Mouse (Mus musculus) lung, embryonic 15.5 days (tissue): ENCODE results near the gene Cgnl1. TPM values are rescaled to one million over a fixed set of nuclear protein-coding genes. Genes with fewer than 3 reads are reported as not detected.

Experiments
- ATAC-seq: fragments of 200-750 bp; cut with Nextera tagmentation; 2 replicates; pipeline ENCODE4 v1.8.0; 2017; ENCODE audit warnings: moderate number of reproducible peaks, borderline replicate concordance; ENCODE audit not compliant: low FRiP score, low TSS enrichment; ENCODE audit errors: extremely low read depth
- H3K27ac ChIP-seq: fragments of 300-500 bp; sonication (generic); 2 replicates; pipeline ENCODE4 v1.5.1; 2015; ENCODE audit warnings: moderate library complexity, mild to moderate bottlenecking, inconsistent platforms
- H3K27me3 ChIP-seq: fragments of 300-500 bp; sonication (generic); 2 replicates; pipeline ENCODE4 v1.6.1; 2015; ENCODE audit warnings: inconsistent platforms
- H3K36me3 ChIP-seq: fragments of 300-500 bp; sonication (generic); 2 replicates; pipeline ENCODE4 v1.6.1; 2015; ENCODE audit warnings: inconsistent platforms
- H3K4me1 ChIP-seq: fragments of 300-500 bp; sonication (generic); 2 replicates; pipeline ENCODE4 v1.6.1; 2015; ENCODE audit warnings: inconsistent platforms
- H3K4me2 ChIP-seq: fragments of 300-500 bp; sonication (generic); 2 replicates; pipeline ENCODE4 v1.6.1; 2015; ENCODE audit warnings: inconsistent platforms, mild to moderate bottlenecking, moderate library complexity
- H3K4me3 ChIP-seq: fragments of 300-500 bp; sonication (generic); 2 replicates; pipeline ENCODE4 v1.5.1; 2015; ENCODE audit warnings: mild to moderate bottlenecking, inconsistent platforms
- H3K9ac ChIP-seq: fragments of 300-500 bp; sonication (generic); 2 replicates; pipeline ENCODE4 v1.6.1; 2015; ENCODE audit warnings: inconsistent platforms
- H3K9me3 ChIP-seq: fragments of 300-500 bp; sonication (generic); 2 replicates; pipeline ENCODE4 v1.6.1; 2016; ENCODE audit warnings: inconsistent platforms
- WGBS: fragments of 180-500 bp; shearing (Covaris S2); methylation state at CpG from one replicate; pipeline ENCODE4 v1.1.7; 2015; 5-methylcytosine and 5-hydroxymethylcytosine counted together
- polyA plus RNA-seq: library from polyadenylated mRNA; unstranded; fragments of >200 nt; fragmentation: Nextera tagmentation; extraction: Ambion mirVana; gene quantifications from 2 replicates; pipeline ENCODE4 v1.2.1, GENCODE M21; 2015

The Cgnl1 gene
- polyA plus RNA-seq, 1 experiment from 2014 or later, result 20.2 TPM

GRCm38 (mm10) chr9:71684772-71685171 is 86.6 kb downstream of the Cgnl1 start:
- peaks cover 2% of the 10 kb centered on the region; the same call in 1 of the 2 replicates for H3K4me1 ChIP-seq
- H3K36me3 ChIP-seq, result no peaks in the 10 kb centered on the region
- no peak overlapping the region for H3K4me3 ChIP-seq
- no peak overlapping the region for H3K27ac ChIP-seq
- ATAC-seq, result no peak
- no peaks in the 10 kb centered on the region for H3K9me3 ChIP-seq
- no peak overlapping the region for H3K9ac ChIP-seq
- no peak overlapping the region for H3K4me2 ChIP-seq
- no peaks in the 10 kb centered on the region for H3K27me3 ChIP-seq
- 50% methylated on average over 3 of the region's 3 CpGs for WGBS

DNA sequence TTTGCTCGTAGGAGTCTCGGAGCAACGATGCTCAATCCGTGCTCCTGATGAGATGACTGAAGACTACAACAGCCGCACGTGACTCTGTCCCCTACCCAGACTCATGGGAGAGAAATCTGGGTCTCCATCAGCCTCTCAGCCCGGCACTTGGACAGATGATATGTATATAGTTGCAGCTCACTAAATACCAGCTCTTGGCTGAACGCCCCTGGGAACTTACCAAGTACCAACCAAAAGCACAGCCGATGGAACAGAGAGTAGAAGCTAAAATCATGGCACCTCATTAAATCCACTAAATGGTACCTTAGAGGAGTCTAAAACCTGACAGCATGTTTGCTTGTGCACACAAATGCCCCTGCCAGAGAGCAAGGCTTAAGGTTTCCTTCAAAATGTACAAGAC is 91.0 kb downstream of the Cgnl1 start:
- Histone ChIP-seq H3K4me3 (no peak overlapping the region), H3K4me1 (peaks cover 24% of the 10 kb centered on the region), H3K36me3 (no peaks in the 10 kb centered on the region), H3K9ac (no peak overlapping the region), H3K4me2 (no peak overlapping the region), H3K9me3 (no peaks in the 10 kb centered on the region), H3K27ac (no peak overlapping the region), H3K27me3 (no peaks in the 10 kb centered on the region)
- no peak for ATAC-seq
- WGBS, result 68% methylated on average over 9 of the region's 9 CpGs

GRCm38 (mm10) chr9:71679103-71679815 is 92.1 kb downstream of the Cgnl1 start:
- Histone ChIP-seq H3K27me3 (no peaks in the 10 kb centered on the region), H3K4me3 (no peak overlapping the region), H3K4me1 (peaks cover 24% of the 10 kb centered on the region), H3K4me2 (no peak overlapping the region), H3K27ac (no peak overlapping the region), H3K36me3 (no peaks in the 10 kb centered on the region), H3K9ac (no peak overlapping the region), H3K9me3 (no peaks in the 10 kb centered on the region)
- 61% methylated on average over 11 of the region's 11 CpGs for WGBS
- no peak for ATAC-seq

DNA sequence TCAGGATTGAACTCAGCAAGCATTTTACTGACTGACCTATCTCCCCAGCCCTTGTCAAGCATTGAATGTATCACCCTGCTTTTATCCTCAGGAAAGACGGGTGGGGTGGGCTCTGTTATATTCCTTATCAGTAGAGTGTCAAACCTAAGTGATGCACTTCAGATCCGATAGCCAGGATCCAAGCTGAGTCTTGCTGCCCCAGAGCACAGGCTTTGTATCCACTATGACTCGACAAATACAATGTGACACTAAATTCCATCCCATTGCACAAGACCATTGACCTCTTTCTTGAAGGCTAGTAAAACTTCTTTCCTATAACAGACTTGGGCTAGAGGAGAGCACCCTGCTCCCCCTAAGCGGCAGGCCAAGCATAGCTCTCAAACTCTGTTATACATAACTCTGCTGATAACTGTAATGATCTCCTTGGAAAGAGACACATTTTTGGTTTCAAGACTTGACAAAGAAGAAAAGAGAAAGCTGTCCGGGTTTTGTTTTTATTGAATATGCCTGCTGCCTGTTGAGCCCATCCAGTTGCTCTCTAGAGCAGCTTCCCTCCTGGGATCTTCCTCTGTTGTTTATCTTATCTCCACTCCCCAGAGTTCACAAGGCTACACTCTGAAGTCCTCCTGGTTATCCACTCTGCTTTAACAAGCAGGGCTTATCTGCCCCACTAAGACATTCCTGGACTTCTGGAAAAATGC is 94.3 kb downstream of the Cgnl1 start:
- ATAC-seq, result peak; percentile 32; the same call in 1 of the 2 replicates
- peaks cover 24% of the 10 kb centered on the region for H3K4me1 ChIP-seq

DNA sequence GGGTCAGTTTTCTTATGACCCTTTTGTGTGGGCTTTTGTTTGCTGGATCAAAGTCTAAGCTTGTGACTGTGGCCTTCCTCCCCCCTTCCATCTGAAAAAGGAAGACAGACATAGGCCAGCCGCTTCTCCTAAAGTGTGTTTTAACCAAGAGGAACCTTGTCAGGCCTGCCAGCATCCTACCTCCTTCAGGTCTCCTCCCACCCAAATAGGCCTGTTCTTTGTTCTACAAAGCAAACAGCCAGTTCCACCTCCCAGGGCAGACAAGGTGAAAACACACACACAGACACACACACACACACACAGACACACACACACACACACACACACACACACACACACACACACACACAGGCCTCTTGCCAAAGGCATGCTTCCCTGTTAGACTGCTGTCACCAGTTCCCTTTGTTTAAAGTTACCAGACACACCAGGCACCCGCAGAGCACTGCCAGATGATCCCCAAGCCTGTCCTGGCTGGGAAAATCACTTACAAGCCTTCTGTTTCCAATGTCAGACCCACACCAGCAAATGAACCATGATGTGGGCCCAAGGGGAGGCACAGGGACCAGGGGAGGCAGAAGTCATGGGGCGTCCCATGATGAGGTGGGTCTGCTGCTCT is 95.5 kb downstream of the Cgnl1 start:
- Histone ChIP-seq H3K4me3 (no peak overlapping the region), H3K4me2 (no peak overlapping the region), H3K9me3 (no peaks in the 10 kb centered on the region), H3K9ac (no peak overlapping the region), H3K27me3 (no peaks in the 10 kb centered on the region), H3K27ac (peak overlapping the region; percentile 48), H3K36me3 (no peaks in the 10 kb centered on the region), H3K4me1 (peaks cover 24% of the 10 kb centered on the region)
- ATAC-seq, result no peak; the same call in 1 of the 2 replicates
- WGBS, result 49% methylated on average over 3 of the region's 3 CpGs

More for the DNA sequence above, 94.3 kb downstream of the Cgnl1 start:
- Histone ChIP-seq H3K27me3 (no peaks in the 10 kb centered on the region), H3K4me2 (no peak overlapping the region), H3K9ac (no peak overlapping the region), H3K36me3 (no peaks in the 10 kb centered on the region), H3K27ac (0 out of 2 replicates have a peak overlapping the region, but pooled peaks have one; percentile 24), H3K4me3 (no peak overlapping the region), H3K9me3 (no peaks in the 10 kb centered on the region)
- WGBS, result 18% methylated on average over 5 of the region's 5 CpGs

GRCm38 (mm10) chr9:71675216-71675615 is 96.2 kb downstream of the Cgnl1 start:
- no peak overlapping the region for H3K27ac ChIP-seq
- no peak overlapping the region for H3K9ac ChIP-seq
- H3K36me3 ChIP-seq, result no peaks in the 10 kb centered on the region
- WGBS, result 100% methylated on average over 2 of the region's 2 CpGs
- no peak overlapping the region for H3K4me2 ChIP-seq
- ATAC-seq, result no peak
- H3K4me1 ChIP-seq, result peaks cover 24% of the 10 kb centered on the region
- H3K9me3 ChIP-seq, result no peaks in the 10 kb centered on the region
- no peaks in the 10 kb centered on the region for H3K27me3 ChIP-seq
- H3K4me3 ChIP-seq, result no peak overlapping the region

DNA sequence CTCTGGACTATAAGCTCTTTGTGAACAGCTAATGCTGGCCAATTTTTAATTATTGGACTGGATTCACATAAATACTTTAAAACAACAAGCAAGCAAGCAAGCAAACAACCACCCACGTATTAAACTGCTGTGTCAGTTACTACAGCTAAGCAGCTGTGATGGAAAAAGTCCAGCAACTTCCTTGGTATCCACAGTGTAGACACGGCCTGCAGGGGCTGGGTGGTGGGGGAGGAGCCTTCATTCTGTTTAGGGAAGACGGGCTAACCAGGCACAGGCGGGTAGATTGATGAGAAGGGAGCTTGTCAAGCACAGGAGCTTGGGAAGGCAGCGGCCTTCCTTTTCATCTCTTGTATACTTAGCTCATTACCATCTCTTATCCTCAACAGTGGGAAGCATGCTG is 96.9 kb downstream of the Cgnl1 start:
- Histone ChIP-seq H3K9ac (no peak overlapping the region), H3K4me1 (peaks cover 27% of the 10 kb centered on the region), H3K27ac (no peak overlapping the region), H3K4me3 (no peak overlapping the region), H3K4me2 (no peak overlapping the region), H3K9me3 (no peaks in the 10 kb centered on the region), H3K27me3 (no peaks in the 10 kb centered on the region), H3K36me3 (no peaks in the 10 kb centered on the region)
- 23% methylated on average over 5 of the region's 5 CpGs for WGBS
- ATAC-seq, result no peak

DNA sequence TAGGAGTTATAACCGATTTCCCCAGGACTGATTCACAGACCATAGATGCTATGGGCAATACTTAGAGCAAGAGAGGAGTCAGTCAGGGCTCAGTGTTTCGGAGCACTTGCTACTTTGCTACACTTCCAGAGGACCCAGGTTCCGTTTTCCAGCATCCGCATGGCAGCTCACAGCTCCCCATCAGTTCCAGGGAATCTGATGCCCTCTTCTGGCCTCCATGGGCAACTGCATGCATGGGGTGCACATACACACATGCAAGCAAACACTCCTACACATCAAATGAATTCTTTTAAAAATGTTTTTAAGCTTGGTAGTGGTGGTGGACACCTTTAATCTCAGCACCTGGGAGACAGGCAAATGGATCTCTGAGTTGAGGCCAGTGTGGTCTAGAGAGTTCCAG is 98.9 kb downstream of the Cgnl1 start:
- Histone ChIP-seq H3K9ac (no peak overlapping the region), H3K4me3 (no peak overlapping the region), H3K36me3 (no peaks in the 10 kb centered on the region), H3K4me2 (no peak overlapping the region), H3K4me1 (peaks cover 30% of the 10 kb centered on the region), H3K9me3 (no peaks in the 10 kb centered on the region), H3K27me3 (no peaks in the 10 kb centered on the region), H3K27ac (no peak overlapping the region)
- ATAC-seq, result no peak
- WGBS, result 91% methylated on average over 4 of the region's 4 CpGs

DNA sequence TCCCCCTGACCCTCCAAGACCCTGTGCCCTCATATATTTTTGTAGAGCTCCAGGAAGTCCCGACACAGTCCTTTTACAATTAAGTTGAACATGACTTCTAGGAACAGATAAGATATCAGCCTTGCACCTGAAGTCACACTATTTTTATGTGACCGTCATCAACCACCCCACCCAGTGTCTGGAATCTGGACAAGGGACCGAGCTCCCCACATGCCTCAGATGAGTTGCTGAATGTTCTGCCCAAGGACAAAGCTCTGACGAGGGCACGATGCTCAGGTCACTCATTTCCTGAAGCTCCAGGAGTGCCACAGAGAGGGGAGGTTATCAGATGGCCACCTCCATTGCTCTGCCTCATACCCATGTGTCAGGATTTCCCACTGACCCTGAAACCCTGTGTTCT is 100.7 kb downstream of the Cgnl1 start:
- Histone ChIP-seq H3K4me3 (no peak overlapping the region), H3K36me3 (no peaks in the 10 kb centered on the region), H3K9me3 (no peaks in the 10 kb centered on the region), H3K9ac (no peak overlapping the region), H3K4me2 (no peak overlapping the region), H3K27ac (no peak overlapping the region), H3K4me1 (peaks cover 28% of the 10 kb centered on the region), H3K27me3 (no peaks in the 10 kb centered on the region)
- no peak for ATAC-seq
- 41% methylated on average over 5 of the region's 5 CpGs for WGBS

- peak overlapping the region; percentile 82 for H3K27ac ChIP-seq
- no peaks in the 10 kb centered on the region for H3K27me3 ChIP-seq
- 22% methylated on average over 5 of the region's 5 CpGs for whole genome bisulfite sequencing
- no peaks in the 10 kb centered on the region for H3K9me3 ChIP-seq
- ATAC-seq, result peak; percentile 65
- H3K4me3 ChIP-seq, result no peak overlapping the region
- no peaks in the 10 kb centered on the region for H3K36me3 ChIP-seq
- H3K4me2 ChIP-seq, result no peak overlapping the region
- no peak overlapping the region for H3K9ac ChIP-seq
- H3K4me1 ChIP-seq, result peaks cover 52% of the 10 kb centered on the region
Measured at GRCm38 (mm10) chr9:71667616-71668015, 103.8 kb downstream of the Cgnl1 start.

GRCm38 (mm10) chr9:71666432-71666831 is 105.0 kb downstream of the Cgnl1 start:
- 0 out of 2 replicates have a peak, but pooled peaks have one; percentile 21 for ATAC-seq
- H3K9me3 ChIP-seq, result no peaks in the 10 kb centered on the region
- WGBS, result 18% methylated on average over 6 of the region's 6 CpGs
- peaks cover 56% of the 10 kb centered on the region for H3K4me1 ChIP-seq
- H3K4me3 ChIP-seq, result no peak overlapping the region
- no peak overlapping the region for H3K9ac ChIP-seq
- 0 out of 2 replicates have a peak overlapping the region, but pooled peaks have one; percentile 7 for H3K4me2 ChIP-seq
- H3K27ac ChIP-seq, result peak overlapping the region; percentile 82
- H3K36me3 ChIP-seq, result no peaks in the 10 kb centered on the region
- H3K27me3 ChIP-seq, result no peaks in the 10 kb centered on the region

DNA sequence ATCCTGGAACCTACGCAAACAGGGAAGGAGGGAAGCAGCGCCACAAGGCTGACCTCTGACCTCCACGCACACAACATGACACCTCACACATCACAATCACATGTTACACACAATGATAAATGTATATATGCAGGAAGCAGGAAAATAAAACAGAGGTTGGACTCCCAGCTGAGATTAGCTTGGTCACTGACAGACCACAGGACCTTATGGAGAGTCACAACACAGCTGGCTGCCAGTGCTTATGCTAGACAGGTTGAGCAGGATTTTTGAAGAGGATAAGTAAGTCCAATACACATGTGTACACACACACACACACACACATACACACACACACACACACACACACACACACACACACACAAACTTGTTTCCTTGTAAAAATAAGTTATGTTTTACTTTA is 105.9 kb downstream of the Cgnl1 start:
- H3K27ac ChIP-seq, result no peak overlapping the region
- H3K4me2 ChIP-seq, result no peak overlapping the region
- H3K36me3 ChIP-seq, result no peaks in the 10 kb centered on the region
- no peaks in the 10 kb centered on the region for H3K27me3 ChIP-seq
- no peak overlapping the region for H3K4me3 ChIP-seq
- WGBS, result 47% methylated on average over 3 of the region's 3 CpGs
- no peak for ATAC-seq
- peaks cover 65% of the 10 kb centered on the region for H3K4me1 ChIP-seq
- no peak overlapping the region for H3K9ac ChIP-seq
- no peaks in the 10 kb centered on the region for H3K9me3 ChIP-seq
